Mouse (Mus musculus) C2C12 (cell line): ENCODE measurements at regions not wholly inside any gene's neighbourhood (a gene's known extent, or its start where the extent isn't known, plus 50 kb on each side); places are given as distances from the start of the nearest gene placed in this dataset.

ENCODE experiments used
- H3K27me3 ChIP-seq: one replicate; pipeline ENCODE4 v1.6.1; 2011; ENCODE audit not compliant: control insufficient read depth, insufficient read depth, insufficient read length
- H3K36me3 ChIP-seq: one replicate; pipeline ENCODE4 v1.6.1; 2011; ENCODE audit not compliant: control insufficient read depth, insufficient read depth
- H3K4me3 ChIP-seq: one replicate; pipeline ENCODE4 v1.5.1; 2011; ENCODE audit warnings: mild to moderate bottlenecking, control low read depth; ENCODE audit not compliant: poor library complexity, insufficient read depth, severe bottlenecking
- H3K79me2 ChIP-seq: one replicate; pipeline ENCODE4 v1.6.1; 2011; ENCODE audit not compliant: control insufficient read depth, insufficient read depth
- H3K79me3 ChIP-seq: one replicate; pipeline ENCODE4 v1.6.1; 2011; ENCODE audit warnings: low read depth, control low read depth
- H3ac ChIP-seq: one replicate; pipeline ENCODE3; 2011; ENCODE audit warnings: low read depth; ENCODE audit not compliant: control insufficient read depth, insufficient read length
- CEBPB ChIP-seq: IDR thresholded peaks from one replicate; pipeline ENCODE4 v1.6.1; 2011; ENCODE audit warnings: low read depth, mild to moderate bottlenecking, control low read depth, moderate library complexity
- CTCF ChIP-seq: IDR thresholded peaks from one replicate; pipeline ENCODE4 v1.5.1; 2011; ENCODE audit not compliant: control insufficient read depth, insufficient read depth, insufficient read length
- FOSL1 ChIP-seq: IDR thresholded peaks from one replicate; pipeline ENCODE4 v1.8.0; 2011; ENCODE audit warnings: mild to moderate bottlenecking, low read length; ENCODE audit not compliant: poor library complexity, insufficient read depth, severe bottlenecking
- MAX ChIP-seq: IDR thresholded peaks from one replicate; pipeline ENCODE4 v1.6.1; 2011; ENCODE audit warnings: mild to moderate bottlenecking, control low read depth
- MYOD1 ChIP-seq: IDR thresholded peaks from one replicate; pipeline ENCODE4 v1.6.1; 2011; ENCODE audit warnings: low read depth; ENCODE audit not compliant: control insufficient read depth, insufficient read length
- MYOG ChIP-seq: IDR thresholded peaks from one replicate; pipeline ENCODE4 v1.6.1; 2011; ENCODE audit not compliant: control insufficient read depth, insufficient read length; ENCODE audit errors: extremely low read depth
- USF1 ChIP-seq: IDR thresholded peaks from one replicate; pipeline ENCODE4 v1.6.1; 2011; ENCODE audit warnings: low read depth, mild to moderate bottlenecking, control low read depth, moderate library complexity

DNA sequence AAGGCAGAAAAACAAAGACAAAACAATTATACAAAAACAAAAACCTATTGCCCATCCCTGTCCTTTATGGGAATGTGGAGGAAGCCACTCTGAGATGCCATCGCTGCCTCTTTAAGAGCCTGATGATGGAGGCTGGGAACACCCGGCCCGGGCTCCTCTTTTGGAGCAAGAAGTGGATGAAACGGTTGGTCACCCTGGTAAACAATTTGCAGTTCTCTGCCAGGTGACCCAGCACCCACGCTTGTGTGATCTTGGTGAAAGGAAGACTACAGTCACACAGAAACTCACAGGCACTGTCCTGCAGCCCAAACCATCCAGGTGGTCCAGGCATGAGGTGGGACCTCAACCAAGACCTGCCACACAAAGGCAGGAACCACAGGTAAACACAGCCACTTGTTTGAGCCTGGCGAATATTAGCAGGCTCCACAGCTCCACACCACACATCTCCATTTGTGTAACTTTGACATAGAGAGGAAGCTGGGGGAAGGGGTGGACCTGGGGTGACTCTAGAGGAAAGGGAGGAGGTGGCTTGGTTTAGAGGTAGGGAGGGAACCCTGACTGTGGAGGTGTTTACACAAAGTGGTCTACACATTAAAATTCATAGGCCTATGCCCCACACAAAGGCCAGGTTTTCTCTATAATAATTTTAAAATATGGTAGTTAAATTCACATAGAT lies 166.7 kb upstream of the Sulf2 start:
- Histone ChIP-seq H3ac (no peak overlapping the region), H3K79me2 (no peaks in the 10 kb centered on the region), H3K36me3 (no peaks in the 10 kb centered on the region), H3K79me3 (no peaks in the 10 kb centered on the region), H3K4me3 (no peak overlapping the region), H3K27me3 (no peaks in the 10 kb centered on the region)
- TF ChIP-seq CEBPB: no peak
- TF ChIP-seq CTCF: no peak
- TF ChIP-seq FOSL1: no peak
- TF ChIP-seq MAX: no peak
- no peak for TF ChIP-seq USF1

DNA sequence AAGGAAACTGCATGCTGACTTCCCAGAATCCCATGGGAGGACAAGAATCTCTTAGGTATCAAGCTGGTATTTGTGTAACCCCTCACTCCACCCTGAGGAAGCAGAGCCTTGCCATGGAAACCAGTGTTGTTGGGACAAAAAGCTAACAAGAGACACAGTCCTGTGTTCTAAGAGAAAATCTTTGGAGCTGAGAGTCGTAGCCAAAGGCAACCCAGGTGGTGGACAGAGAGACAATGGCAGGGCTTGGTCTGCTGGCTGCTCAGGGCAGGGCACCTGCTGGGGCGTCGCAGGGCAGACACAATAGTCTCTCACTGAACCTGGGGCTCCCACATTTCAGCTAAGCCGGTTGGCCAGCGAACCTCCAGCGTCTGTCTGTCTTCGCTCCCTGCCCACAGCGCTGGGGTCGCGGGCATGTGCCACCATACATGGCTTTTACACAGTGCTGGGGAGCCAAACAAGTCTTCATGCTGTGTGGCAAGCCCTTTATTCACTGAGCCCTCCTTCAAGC lies 161.0 kb upstream of the Sulf2 start:
- Histone ChIP-seq H3ac (no peak overlapping the region), H3K4me3 (no peak overlapping the region), H3K27me3 (no peaks in the 10 kb centered on the region), H3K36me3 (no peaks in the 10 kb centered on the region), H3K79me2 (no peaks in the 10 kb centered on the region), H3K79me3 (no peaks in the 10 kb centered on the region)
- TF ChIP-seq USF1 (no peak), MYOD1 (no peak), CTCF (no peak), FOSL1 (no peak), CEBPB (no peak), MAX (no peak), MYOG (no peak)

DNA sequence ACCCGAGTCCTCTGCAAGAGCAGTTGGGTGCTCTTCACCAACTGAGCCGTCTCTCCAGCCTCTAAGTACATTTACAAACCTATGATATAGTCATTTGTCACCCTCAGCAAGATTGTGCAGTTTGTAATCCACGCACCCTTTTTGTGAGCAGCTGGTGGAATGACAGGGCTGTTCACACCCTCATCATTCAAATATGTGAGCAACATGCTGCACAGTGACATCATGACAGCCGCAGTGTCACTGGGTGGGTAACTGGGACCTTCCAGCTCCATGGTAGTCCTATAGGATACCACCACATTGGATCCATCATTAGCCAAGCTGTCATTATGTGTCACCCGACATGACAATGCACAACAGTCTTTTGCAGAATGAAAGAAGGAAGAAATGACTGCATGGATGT lies 155.0 kb upstream of the Sulf2 start:
- no peaks in the 10 kb centered on the region for H3K79me3 ChIP-seq
- H3K79me2 ChIP-seq: no peaks in the 10 kb centered on the region
- no peak overlapping the region for H3ac ChIP-seq
- H3K27me3 ChIP-seq: no peaks in the 10 kb centered on the region
- no peak overlapping the region for H3K4me3 ChIP-seq
- H3K36me3 ChIP-seq: no peaks in the 10 kb centered on the region
- TF ChIP-seq FOSL1: no peak
- TF ChIP-seq USF1: no peak
- no peak for TF ChIP-seq MAX
- no peak for TF ChIP-seq MYOG
- TF ChIP-seq CEBPB: no peak
- no peak for TF ChIP-seq MYOD1

DNA sequence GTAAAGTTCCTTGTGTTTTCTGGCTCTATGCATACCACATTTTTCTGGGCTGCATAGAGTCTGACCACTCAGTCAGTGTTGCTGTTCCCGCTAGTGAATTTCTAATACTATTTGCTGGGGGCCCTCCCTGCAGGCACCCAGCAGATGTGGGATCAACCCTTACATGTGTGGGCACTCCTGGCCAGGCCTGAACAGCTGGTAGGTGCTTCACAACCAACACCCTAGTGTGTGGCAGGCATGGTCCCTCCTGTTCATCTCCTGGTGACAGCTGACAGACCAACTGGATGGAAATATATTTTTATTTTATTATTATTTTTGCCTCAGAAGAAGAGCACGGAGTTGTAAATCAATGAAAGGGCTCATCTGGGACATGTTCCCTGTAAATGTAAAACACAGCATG lies 154.4 kb upstream of the Sulf2 start:
- Histone ChIP-seq H3K27me3 (no peaks in the 10 kb centered on the region), H3K36me3 (no peaks in the 10 kb centered on the region), H3K79me2 (no peaks in the 10 kb centered on the region), H3ac (no peak overlapping the region), H3K79me3 (no peaks in the 10 kb centered on the region), H3K4me3 (no peak overlapping the region)
- TF ChIP-seq MYOD1: no peak
- no peak for TF ChIP-seq MAX
- TF ChIP-seq CTCF: no peak
- no peak for TF ChIP-seq CEBPB

DNA sequence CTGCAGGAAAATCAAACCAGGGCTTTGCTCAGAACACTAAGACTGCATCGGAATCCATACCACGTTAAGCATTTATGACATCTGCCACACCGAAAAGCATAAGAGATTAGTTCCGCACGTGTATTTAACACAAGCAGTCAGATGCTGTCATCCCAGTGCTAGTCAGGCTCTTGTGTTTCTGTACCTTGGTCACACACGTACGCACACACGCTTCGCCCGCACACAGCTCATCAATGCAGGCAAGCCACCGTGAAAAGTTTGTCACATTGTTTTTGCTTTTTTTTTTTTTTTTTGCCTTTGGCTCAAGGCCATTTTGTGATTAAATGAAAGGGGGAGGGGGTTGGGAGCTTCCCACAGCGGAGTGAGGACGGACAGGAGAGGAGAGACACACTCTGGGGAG lies 152.1 kb upstream of the Sulf2 start:
- H3ac ChIP-seq: no peak overlapping the region
- TF ChIP-seq USF1: no peak
- no peak for TF ChIP-seq MYOD1
- no peak for TF ChIP-seq MAX
- no peak for TF ChIP-seq CEBPB
- no peaks in the 10 kb centered on the region for H3K27me3 ChIP-seq
- no peak overlapping the region for H3K4me3 ChIP-seq
- H3K36me3 ChIP-seq: no peaks in the 10 kb centered on the region
- H3K79me3 ChIP-seq: no peaks in the 10 kb centered on the region
- H3K79me2 ChIP-seq: no peaks in the 10 kb centered on the region
